Mouse (Mus musculus) megakaryocyte, embryonic 14.5 days (primary cell): ENCODE data around the gene St7.

Experiments used
- FLI1 ChIP-seq: IDR thresholded peaks from 2 replicates; pipeline ENCODE4 v1.6.1; 2012; ENCODE audit warnings: low read length, inconsistent platforms, mixed read lengths
- GATA1 ChIP-seq: IDR thresholded peaks from 3 replicates; pipeline ENCODE4 v1.6.1; 2012; ENCODE audit warnings: mixed read lengths, low read length, inconsistent platforms, borderline replicate concordance

GRCm38 (mm10) chr6:17688676-17689075 lies 4.1 kb upstream of the St7 start:
- TF ChIP-seq GATA1 (no peak), FLI1 (no peak)
